Mouse (Mus musculus): ENCODE measurements at regions not wholly inside any gene's neighbourhood (a gene's known extent, or its start where the extent isn't known, plus 50 kb on each side); places are given as distances from the start of the nearest gene placed in this dataset.

DNA sequence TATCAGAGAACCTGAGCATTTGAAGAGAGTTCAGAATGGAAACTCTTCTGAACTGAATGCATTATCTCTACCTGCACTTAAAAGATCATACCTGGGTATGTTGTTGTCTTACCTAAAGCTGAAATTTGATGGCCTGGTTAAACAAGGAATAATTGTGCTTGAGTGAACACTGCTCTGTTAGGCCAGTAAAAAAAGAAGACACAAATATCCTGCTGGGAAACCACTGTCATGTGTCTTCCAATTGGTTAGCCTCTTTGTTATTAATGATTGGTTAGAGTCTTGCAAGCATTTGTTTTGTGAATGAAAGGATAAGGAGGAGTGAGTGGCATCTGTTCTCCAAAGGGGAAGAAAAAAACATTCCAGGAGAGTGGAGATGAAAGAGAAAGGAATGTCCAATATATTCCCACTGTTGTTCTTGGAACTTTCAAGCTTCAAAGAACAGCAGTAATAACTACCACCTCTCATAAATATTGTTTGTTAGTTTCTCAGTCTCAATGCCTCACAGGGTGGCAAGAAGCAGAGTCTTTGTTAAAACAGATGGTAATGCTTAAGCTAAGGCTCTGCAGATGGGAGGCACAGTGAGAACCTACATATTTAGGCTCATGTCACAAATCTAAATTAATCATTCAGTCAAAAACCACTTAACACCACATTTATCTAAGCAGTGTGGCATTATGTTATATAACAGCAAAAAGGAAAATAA lies 165.5 kb downstream of the Dsel start:
- no peak for TF ChIP-seq EP300 (optimal IDR thresholded peaks at IDR 0.05)
- no peak for TF ChIP-seq CTCF (IDR thresholded peaks at IDR 0.05; ENCODE audit: low read depth)
- Histone ChIP-seq H3K4me3 (ENCODE audit: low read depth, low read length) (no peak overlapping the region), H3K27ac (replicated peaks) (no peak overlapping the region), H3K4me1 (replicated peaks; ENCODE audit: control insufficient read depth, insufficient read depth) (no peaks in the 10 kb centered on the region), H3K9me3 (ENCODE audit: control insufficient read depth, low read length) (no peaks in the 10 kb centered on the region), H3K9ac (ENCODE audit: low read length) (no peak overlapping the region), H3K36me3 (ENCODE audit: control insufficient read depth, insufficient read depth, low read length) (no peaks in the 10 kb centered on the region), H3K4me2 (replicated peaks; ENCODE audit: low read depth) (no peak overlapping the region), H3K27me3 (ENCODE audit: control insufficient read depth, insufficient read depth, low read length) (no peaks in the 10 kb centered on the region)
- ATAC-seq (ENCODE audit: low FRiP score, low TSS enrichment): no peak
- no peak for DNase-seq (ENCODE audit: low spot score)

- no peak overlapping the region for H3K4me3 ChIP-seq (ENCODE audit: low read depth, low read length)
- H3K9ac ChIP-seq (ENCODE audit: low read length): no peak overlapping the region
- WGBS: 83% methylated on average over 1 of the region's 1 CpGs
- no peaks in the 10 kb centered on the region for H3K4me1 ChIP-seq (replicated peaks; ENCODE audit: control insufficient read depth, insufficient read depth)
- TF ChIP-seq EP300 (optimal IDR thresholded peaks at IDR 0.05): no peak
- TF ChIP-seq CTCF (IDR thresholded peaks at IDR 0.05; ENCODE audit: low read depth): no peak
- no peaks in the 10 kb centered on the region for H3K27me3 ChIP-seq (ENCODE audit: control insufficient read depth, insufficient read depth, low read length)
- no peak for ATAC-seq (ENCODE audit: low FRiP score, low TSS enrichment)
- no peak overlapping the region for H3K4me2 ChIP-seq (replicated peaks; ENCODE audit: low read depth)
- H3K9me3 ChIP-seq (ENCODE audit: control insufficient read depth, low read length): no peaks in the 10 kb centered on the region
- DNase-seq (ENCODE audit: low spot score): no peak
- H3K27ac ChIP-seq (replicated peaks): no peak overlapping the region
- no peaks in the 10 kb centered on the region for H3K36me3 ChIP-seq (ENCODE audit: control insufficient read depth, insufficient read depth, low read length)
Observed at GRCm38 (mm10) chr1:111660950-111661349, 203.8 kb downstream of the Dsel start.

DNA sequence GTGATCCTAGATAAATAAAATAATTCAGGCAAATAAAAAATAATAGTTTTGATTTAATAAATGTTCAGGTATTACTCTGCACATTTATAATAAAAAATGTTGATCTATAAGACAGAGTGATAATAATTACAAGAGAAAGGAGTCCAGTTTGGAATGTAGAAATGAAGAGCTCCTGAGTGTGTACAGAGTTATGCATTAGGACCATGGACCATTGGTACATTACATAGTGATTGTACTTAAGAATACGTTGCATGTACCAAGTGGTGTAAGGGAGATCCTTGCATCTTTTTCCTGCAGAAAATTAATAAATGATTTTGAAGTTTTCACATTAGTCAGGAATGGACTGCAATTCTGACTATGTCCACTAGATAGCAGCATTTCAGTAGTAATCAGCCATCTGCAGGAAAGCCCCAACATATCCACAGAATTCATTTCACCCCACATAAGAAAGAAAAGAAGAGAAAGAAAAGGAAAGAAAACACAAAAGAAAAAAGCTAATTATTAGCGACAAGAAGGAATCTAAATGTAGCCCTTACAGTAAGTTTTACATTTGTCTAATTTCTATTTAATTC lies 204.5 kb downstream of the Dsel start:
- H3K27me3 ChIP-seq (ENCODE audit: control insufficient read depth, insufficient read depth, low read length): no peaks in the 10 kb centered on the region
- H3K9me3 ChIP-seq (ENCODE audit: control insufficient read depth, low read length): no peaks in the 10 kb centered on the region
- TF ChIP-seq CTCF (IDR thresholded peaks at IDR 0.05; ENCODE audit: low read depth) (peak; percentile 81), EP300 (optimal IDR thresholded peaks at IDR 0.05) (no peak)
- no peak overlapping the region for H3K27ac ChIP-seq (replicated peaks)
- H3K36me3 ChIP-seq (ENCODE audit: control insufficient read depth, insufficient read depth, low read length): no peaks in the 10 kb centered on the region
- ATAC-seq (ENCODE audit: low FRiP score, low TSS enrichment) (no peak), DNase-seq (ENCODE audit: low spot score) (no peak)
- WGBS: 4% methylated on average over 2 of the region's 2 CpGs
- H3K4me3 ChIP-seq (ENCODE audit: low read depth, low read length): no peak overlapping the region
- H3K4me2 ChIP-seq (replicated peaks; ENCODE audit: low read depth): no peak overlapping the region
- no peaks in the 10 kb centered on the region for H3K4me1 ChIP-seq (replicated peaks; ENCODE audit: control insufficient read depth, insufficient read depth)
- H3K9ac ChIP-seq (ENCODE audit: low read length): no peak overlapping the region

GRCm38 (mm10) chr1:111633860-111634460 lies 230.8 kb downstream of the Dsel start:
- Histone ChIP-seq H3K27me3 (ENCODE audit: control insufficient read depth, insufficient read depth, low read length) (no peaks in the 10 kb centered on the region), H3K4me3 (ENCODE audit: low read depth, low read length) (no peak overlapping the region), H3K27ac (replicated peaks) (no peak overlapping the region), H3K9me3 (ENCODE audit: control insufficient read depth, low read length) (no peaks in the 10 kb centered on the region), H3K4me2 (replicated peaks; ENCODE audit: low read depth) (no peak overlapping the region), H3K36me3 (ENCODE audit: control insufficient read depth, insufficient read depth, low read length) (no peaks in the 10 kb centered on the region), H3K4me1 (replicated peaks; ENCODE audit: control insufficient read depth, insufficient read depth) (no peaks in the 10 kb centered on the region), H3K9ac (ENCODE audit: low read length) (no peak overlapping the region)
- 60% methylated on average over 3 of the region's 3 CpGs for WGBS
- DNase-seq (ENCODE audit: low spot score): no peak
- TF ChIP-seq EP300 (optimal IDR thresholded peaks at IDR 0.05): no peak
- TF ChIP-seq CTCF (IDR thresholded peaks at IDR 0.05; ENCODE audit: low read depth): peak; percentile 69
- ATAC-seq (ENCODE audit: low FRiP score, low TSS enrichment): no peak
